Mouse (Mus musculus): ENCODE results near the gene Nsmf. TPM values are rescaled to one million over a fixed set of nuclear protein-coding genes. Genes with fewer than 3 reads are reported as not detected.

Gene Nsmf
- polyA plus RNA-seq, 1 experiment from 2014 or later = 120 TPM

DNA sequence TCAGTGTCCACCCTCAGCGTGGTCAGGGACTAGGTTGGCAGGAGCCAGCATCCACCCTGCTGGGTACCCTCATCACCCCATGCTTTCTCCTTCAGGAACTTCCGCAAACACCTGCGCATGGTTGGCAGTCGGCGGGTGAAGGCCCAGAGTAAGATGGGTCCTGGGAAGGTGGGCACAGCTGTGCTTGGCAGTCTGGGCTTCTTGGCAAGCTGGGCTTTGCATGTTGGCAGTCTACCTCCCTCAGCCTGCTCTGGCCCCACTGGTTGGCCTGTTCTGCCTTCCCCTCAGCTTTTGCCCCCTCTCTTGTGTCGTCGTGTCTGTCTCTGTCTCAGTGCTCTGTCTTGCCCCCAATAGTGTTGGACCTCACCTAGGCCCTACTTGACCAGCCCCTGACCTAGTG lies 4.8 kb downstream of the Nsmf start:
- Histone ChIP-seq H3K4me2 (replicated peaks) (no peak overlapping the region), H3K9ac (no peak overlapping the region), H3K9me3 (no peaks in the 10 kb centered on the region), H3K4me3 (no peak overlapping the region), H3K4me1 (peaks cover 14% of the 10 kb centered on the region), H3K36me3 (peaks cover 63% of the 10 kb centered on the region), H3K27me3 (replicated peaks) (no peaks in the 10 kb centered on the region), H3K27ac (no peak overlapping the region)
- no peak for ATAC-seq (ENCODE audit: low FRiP score, low read depth)
- 88% methylated on average over 7 of the region's 7 CpGs for WGBS

DNA sequence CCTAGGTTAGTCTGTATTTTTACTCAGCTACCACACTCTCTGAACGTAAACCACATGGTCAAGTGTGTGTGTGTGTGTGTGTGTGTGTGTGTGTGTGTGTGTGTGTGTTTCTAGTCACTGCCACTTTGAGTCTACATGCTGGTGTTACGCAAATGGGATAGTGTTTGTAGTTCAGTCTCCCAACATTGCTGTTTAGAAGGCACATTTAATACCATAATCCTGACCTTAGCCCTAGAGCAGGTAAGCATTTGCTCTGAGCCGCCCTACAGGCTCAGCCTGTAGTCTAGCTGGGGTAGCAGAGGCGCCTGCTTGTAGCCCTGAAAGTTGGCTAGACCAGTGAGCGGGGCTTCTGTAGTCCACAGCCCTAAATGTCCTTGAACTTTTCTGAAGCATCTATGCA lies 9.4 kb downstream of the Nsmf start:
- Histone ChIP-seq H3K9me3 (no peaks in the 10 kb centered on the region), H3K9ac (no peak overlapping the region), H3K36me3 (peaks cover 44% of the 10 kb centered on the region), H3K4me1 (no peaks in the 10 kb centered on the region), H3K27ac (no peak overlapping the region), H3K4me3 (no peak overlapping the region), H3K4me2 (replicated peaks) (no peak overlapping the region), H3K27me3 (replicated peaks) (no peaks in the 10 kb centered on the region)
- ATAC-seq (ENCODE audit: low FRiP score, low read depth) = no peak
- 98% methylated on average over 5 of the region's 5 CpGs for WGBS

DNA sequence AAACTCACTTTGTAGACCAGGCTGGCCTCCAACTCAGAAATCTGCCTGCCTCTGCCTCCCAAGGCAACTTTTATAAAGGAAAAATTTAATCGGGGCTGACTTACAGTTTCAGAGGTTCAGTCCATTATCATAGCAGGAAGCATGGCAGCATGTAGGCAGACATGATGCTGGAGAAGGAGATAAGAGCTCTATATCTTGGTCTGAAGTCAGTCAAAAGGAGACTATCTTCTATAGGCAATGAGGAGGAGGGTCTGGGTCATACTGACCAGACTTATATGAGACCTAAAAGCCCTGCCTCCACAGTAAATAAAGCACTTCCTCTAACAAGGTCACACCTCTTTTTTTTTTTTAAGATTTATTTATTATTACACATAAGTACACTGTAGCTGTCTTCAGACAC lies 10.1 kb downstream of the Nsmf start:
- Histone ChIP-seq H3K4me2 (replicated peaks) (no peak overlapping the region), H3K4me3 (no peak overlapping the region), H3K36me3 (peaks cover 39% of the 10 kb centered on the region), H3K9me3 (no peaks in the 10 kb centered on the region), H3K9ac (no peak overlapping the region), H3K27me3 (replicated peaks) (no peaks in the 10 kb centered on the region), H3K27ac (no peak overlapping the region), H3K4me1 (no peaks in the 10 kb centered on the region)
- 96% methylated on average over 1 of the region's 1 CpGs for WGBS
- no peak for ATAC-seq (ENCODE audit: low FRiP score, low read depth)

DNA sequence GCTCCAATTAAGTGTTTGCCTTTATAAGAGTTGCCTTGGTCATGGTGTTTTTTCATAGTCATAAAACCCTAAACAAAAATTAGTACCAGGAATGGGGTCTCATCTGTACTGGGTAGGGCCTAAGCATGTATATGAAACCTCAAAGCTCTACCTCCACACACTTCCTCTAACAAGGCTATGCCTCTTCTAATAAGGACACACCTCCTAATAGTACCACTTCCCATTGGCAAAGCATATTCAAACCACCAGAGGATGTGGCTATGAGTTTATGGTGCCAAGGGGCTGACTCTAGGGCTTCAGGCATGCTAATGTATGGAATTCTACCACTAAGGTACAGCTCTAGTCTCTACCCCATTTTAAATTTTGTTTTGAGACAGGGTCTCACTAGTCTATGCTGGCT lies 11.4 kb downstream of the Nsmf start:
- H3K4me3 ChIP-seq = no peak overlapping the region
- H3K9me3 ChIP-seq = no peaks in the 10 kb centered on the region
- no peaks in the 10 kb centered on the region for H3K27me3 ChIP-seq (replicated peaks)
- no peak overlapping the region for H3K9ac ChIP-seq
- H3K27ac ChIP-seq = no peak overlapping the region
- H3K4me2 ChIP-seq (replicated peaks) = no peak overlapping the region
- H3K4me1 ChIP-seq = no peaks in the 10 kb centered on the region
- ATAC-seq (ENCODE audit: low FRiP score, low read depth) = no peak
- H3K36me3 ChIP-seq = peaks cover 27% of the 10 kb centered on the region

DNA sequence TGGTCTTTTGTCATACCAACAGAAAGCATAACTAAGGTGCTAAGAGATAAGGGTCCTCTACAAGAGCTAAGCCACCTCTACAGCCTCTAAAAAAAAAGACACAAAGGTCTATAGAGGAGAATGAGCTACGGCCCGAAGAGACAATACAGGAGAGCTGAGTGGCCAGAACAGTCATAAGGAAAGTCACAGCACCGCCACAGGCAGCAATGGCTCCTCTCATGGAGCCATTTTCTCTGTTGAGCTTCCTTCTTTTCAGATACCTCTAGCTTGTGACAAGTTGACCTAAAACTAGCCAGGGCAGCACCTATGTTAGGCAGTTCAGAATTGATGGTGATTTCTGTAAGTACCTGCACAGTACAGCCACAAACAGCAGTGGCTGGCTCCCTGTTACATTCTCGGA lies 12.4 kb downstream of the Nsmf start:
- Histone ChIP-seq H3K4me3 (no peak overlapping the region), H3K36me3 (peaks cover 17% of the 10 kb centered on the region), H3K27me3 (replicated peaks) (no peaks in the 10 kb centered on the region), H3K4me2 (replicated peaks) (no peak overlapping the region), H3K27ac (no peak overlapping the region), H3K9ac (no peak overlapping the region), H3K4me1 (no peaks in the 10 kb centered on the region), H3K9me3 (no peaks in the 10 kb centered on the region)
- 86% methylated on average over 4 of the region's 4 CpGs for WGBS
- ATAC-seq (ENCODE audit: low FRiP score, low read depth) = no peak

DNA sequence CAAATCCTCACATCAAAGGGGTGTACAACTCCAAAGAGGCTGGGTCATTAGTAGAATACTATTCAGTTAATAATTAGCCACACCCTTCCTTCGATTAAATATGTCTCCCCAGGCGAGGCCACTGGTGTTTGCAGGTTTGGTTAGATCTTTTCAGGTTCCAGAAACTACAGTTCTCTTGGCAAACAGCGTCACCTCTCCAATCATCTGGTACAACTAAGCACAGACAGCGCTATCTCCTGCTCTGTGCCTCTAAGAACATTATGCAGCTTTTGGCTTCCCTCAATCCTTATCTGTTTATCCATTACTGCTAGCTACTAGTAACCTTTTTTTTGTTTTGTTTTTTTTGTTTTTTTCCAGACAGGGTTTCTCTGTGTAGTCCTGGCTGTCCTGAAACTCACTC lies 15.4 kb downstream of the Nsmf start:
- H3K36me3 ChIP-seq = no peaks in the 10 kb centered on the region
- H3K9ac ChIP-seq = no peak overlapping the region
- WGBS = 80% methylated on average over 4 of the region's 4 CpGs
- no peak overlapping the region for H3K4me2 ChIP-seq (replicated peaks)
- no peaks in the 10 kb centered on the region for H3K9me3 ChIP-seq
- no peak for ATAC-seq (ENCODE audit: low FRiP score, low read depth)
- no peaks in the 10 kb centered on the region for H3K27me3 ChIP-seq (replicated peaks)
- H3K4me1 ChIP-seq = no peaks in the 10 kb centered on the region
- no peak overlapping the region for H3K27ac ChIP-seq
- H3K4me3 ChIP-seq = no peak overlapping the region

DNA sequence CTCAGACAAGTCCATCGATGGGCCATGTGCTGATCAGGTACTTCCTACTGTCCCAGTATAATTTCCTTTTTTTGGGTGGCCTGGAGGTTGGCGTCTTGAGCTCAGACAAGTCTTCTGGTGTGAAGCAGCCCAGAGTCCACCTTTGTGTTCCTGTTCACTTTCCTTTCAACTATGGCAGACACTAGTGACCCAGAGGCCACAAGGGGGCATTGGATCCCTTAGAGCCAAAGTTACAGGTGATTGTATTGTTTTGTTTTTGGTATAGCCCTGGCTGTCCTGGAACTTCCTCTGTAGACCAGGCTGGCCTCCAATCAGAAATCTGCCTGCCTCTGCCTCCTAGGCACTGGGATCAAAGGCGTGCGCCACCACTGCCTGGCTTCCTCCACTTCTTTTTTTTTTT lies 18.2 kb downstream of the Nsmf start:
- no peak overlapping the region for H3K4me2 ChIP-seq (replicated peaks)
- ATAC-seq (ENCODE audit: low FRiP score, low read depth) = no peak
- WGBS = 92% methylated on average over 4 of the region's 4 CpGs
- no peak overlapping the region for H3K9ac ChIP-seq
- H3K4me3 ChIP-seq = no peak overlapping the region
- no peaks in the 10 kb centered on the region for H3K27me3 ChIP-seq (replicated peaks)
- no peaks in the 10 kb centered on the region for H3K36me3 ChIP-seq
- no peak overlapping the region for H3K27ac ChIP-seq
- H3K4me1 ChIP-seq = no peaks in the 10 kb centered on the region
- no peaks in the 10 kb centered on the region for H3K9me3 ChIP-seq

DNA sequence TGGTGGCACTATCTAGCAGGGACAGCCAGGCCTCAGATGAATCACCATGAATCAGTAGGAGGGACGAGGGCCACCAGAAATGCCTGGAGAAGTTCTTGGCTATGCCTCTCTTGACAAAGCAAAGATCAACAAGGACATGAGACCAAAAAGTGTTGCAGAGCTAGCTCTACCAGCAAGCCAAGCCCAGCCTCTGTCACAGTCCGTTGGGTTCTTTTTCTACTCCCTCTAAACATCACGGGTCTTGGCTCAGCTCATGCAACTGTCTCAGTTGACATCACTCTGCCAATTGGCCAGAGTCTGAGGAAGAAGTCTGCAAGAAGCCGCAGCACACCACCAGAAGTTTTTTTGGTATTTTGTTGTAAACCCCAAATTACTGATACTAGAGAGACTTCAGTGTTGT lies 21.4 kb downstream of the Nsmf start:
- Histone ChIP-seq H3K36me3 (no peaks in the 10 kb centered on the region), H3K4me3 (no peak overlapping the region), H3K27ac (no peak overlapping the region), H3K4me1 (no peaks in the 10 kb centered on the region), H3K4me2 (replicated peaks) (no peak overlapping the region), H3K27me3 (replicated peaks) (no peaks in the 10 kb centered on the region), H3K9me3 (no peaks in the 10 kb centered on the region), H3K9ac (no peak overlapping the region)
- ATAC-seq (ENCODE audit: low FRiP score, low read depth) = no peak
- 67% methylated on average over 4 of the region's 4 CpGs for WGBS

DNA sequence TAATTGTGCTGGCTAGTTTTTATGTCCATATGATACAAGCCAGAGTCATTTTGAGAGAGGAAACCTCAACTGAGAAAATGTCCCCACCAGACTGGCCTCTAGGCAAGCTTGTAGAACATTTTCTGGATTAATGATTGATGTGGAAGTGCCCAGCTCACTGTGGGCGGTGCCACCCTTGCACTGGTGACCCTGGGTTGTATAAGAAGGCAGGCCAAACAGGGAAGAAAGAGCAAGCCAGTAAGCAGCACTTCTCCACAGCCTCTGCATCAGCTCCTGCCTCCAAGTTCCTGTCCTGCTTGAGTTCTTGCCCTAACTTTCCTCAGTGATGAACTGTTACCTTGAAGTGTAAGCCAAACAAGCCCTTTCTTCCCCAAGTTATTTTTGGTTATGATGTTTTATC lies 24.8 kb downstream of the Nsmf start:
- no peaks in the 10 kb centered on the region for H3K36me3 ChIP-seq
- H3K9ac ChIP-seq = no peak overlapping the region
- WGBS = 64% methylated on average over 1 of the region's 1 CpGs
- H3K4me1 ChIP-seq = no peaks in the 10 kb centered on the region
- no peaks in the 10 kb centered on the region for H3K27me3 ChIP-seq (replicated peaks)
- H3K9me3 ChIP-seq = no peaks in the 10 kb centered on the region
- no peak for ATAC-seq (ENCODE audit: low FRiP score, low read depth)
- no peak overlapping the region for H3K4me2 ChIP-seq (replicated peaks)
- no peak overlapping the region for H3K4me3 ChIP-seq
- no peak overlapping the region for H3K27ac ChIP-seq

DNA sequence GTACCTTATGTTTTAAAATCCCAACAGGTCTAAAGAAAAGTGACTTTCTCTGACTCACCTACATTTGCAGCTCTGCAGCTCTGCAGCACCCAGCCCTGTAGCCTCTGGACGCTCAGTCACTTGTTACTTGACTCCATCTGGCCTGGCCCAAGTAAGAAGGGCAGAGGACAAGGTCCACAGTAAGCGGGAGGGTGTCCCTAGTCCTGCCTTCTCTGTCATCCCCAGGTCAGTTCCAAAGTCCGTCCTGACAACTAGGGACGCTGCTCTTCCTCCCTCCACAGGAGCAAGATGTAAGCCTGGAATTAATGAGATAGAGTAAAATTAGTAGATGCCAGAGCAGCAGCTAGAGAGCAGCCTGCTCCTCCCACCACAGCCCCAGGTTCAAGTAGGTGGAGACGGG lies 25.9 kb downstream of the Nsmf start, which contains the start of gene Entpd8:
Gene Entpd8, plus strand, starts transcription at position 229 of the 400 bp plus-strand sequence.
- no peak within 1 kb of the TSS for H3K9ac ChIP-seq
- 73% methylated on average over 5 of the region's 5 CpGs for WGBS
- H3K9me3 ChIP-seq = no peaks in the 10 kb centered on the region
- no peak within 1 kb of the TSS for H3K27ac ChIP-seq
- no peak within 1 kb of the TSS for H3K4me2 ChIP-seq (replicated peaks)
- H3K4me1 ChIP-seq = no peaks in the 10 kb centered on the region
- no peak within 1 kb of the TSS for H3K4me3 ChIP-seq
- no peaks in the 10 kb centered on the region for H3K27me3 ChIP-seq (replicated peaks)
- ATAC-seq (ENCODE audit: low FRiP score, low read depth) = no peak
- no peaks in the 10 kb centered on the region for H3K36me3 ChIP-seq

DNA sequence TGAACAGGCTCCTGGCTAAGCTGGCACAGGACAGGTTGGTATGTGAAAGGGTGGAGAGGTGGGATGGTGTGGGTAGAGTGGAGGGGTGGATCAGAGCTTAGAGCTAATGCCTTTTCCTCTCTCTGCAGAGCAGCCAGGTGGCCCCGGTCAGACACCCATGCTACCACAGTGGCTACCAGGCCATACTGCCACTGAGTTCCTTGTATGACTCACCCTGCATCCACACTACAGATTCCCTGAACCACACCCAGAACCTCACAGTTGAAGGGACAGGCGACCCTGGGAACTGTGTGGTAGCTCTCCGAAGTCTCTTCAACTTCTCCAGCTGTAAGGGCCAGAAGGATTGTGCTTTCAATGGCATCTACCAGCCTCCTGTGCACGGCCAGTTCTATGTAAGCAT lies 29.5 kb downstream of the Nsmf start:
- no peak for ATAC-seq (ENCODE audit: low FRiP score, low read depth)
- WGBS = 75% methylated on average over 4 of the region's 4 CpGs

DNA sequence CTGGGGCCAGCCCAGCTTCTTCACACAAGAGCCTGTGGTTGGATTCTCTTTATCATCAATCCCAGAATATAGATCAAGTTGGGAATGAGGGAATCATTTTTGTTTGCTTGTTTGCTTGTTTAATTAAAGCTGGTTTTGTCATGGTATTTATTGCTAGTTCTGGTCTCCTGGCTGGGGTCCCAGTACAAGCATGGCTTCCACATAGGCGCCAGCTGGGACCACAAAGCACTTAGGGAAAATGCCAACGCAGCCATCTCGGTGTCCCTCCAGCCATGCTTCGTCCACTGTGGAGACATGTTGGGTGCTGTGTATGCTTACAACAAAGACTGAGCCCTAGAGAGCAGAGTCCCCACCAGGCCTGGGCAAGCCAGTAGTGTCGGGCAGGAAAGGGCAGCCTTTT lies 31.4 kb downstream of the Nsmf start:
- Histone ChIP-seq H3K9me3 (no peaks in the 10 kb centered on the region), H3K4me3 (no peak overlapping the region), H3K4me1 (no peaks in the 10 kb centered on the region), H3K27me3 (replicated peaks) (no peaks in the 10 kb centered on the region), H3K27ac (no peak overlapping the region), H3K4me2 (replicated peaks) (no peak overlapping the region), H3K36me3 (no peaks in the 10 kb centered on the region), H3K9ac (no peak overlapping the region)
- no peak for ATAC-seq (ENCODE audit: low FRiP score, low read depth)
- WGBS = 89% methylated on average over 5 of the region's 5 CpGs

More for the DNA sequence above, 29.5 kb downstream of the Nsmf start:
- Histone ChIP-seq H3K4me1 (no peaks in the 10 kb centered on the region), H3K4me2 (replicated peaks) (no peak overlapping the region), H3K36me3 (no peaks in the 10 kb centered on the region), H3K4me3 (no peak overlapping the region), H3K9ac (no peak overlapping the region), H3K9me3 (no peaks in the 10 kb centered on the region), H3K27me3 (replicated peaks) (no peaks in the 10 kb centered on the region), H3K27ac (no peak overlapping the region)

DNA sequence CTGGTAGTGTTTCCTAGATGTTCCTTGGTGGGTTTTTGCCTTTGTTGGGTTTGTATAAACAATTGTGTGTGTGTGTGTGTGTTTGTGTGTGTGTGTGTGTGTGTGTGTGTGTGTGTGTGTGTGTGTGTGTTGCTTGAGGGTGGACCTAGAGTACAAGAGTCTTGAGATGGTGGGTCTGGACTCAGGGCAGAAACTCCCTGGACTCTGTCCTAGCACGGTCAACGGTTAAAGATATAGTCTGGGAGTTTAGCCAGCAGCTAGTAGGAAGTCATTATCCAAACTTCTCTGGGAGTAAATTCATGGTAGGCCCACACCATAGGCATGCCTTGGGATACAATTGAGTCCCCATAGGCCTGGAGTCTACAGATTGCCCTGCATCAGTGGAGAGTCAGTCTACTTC lies 33.7 kb downstream of the Nsmf start:
- H3K4me1 ChIP-seq = no peaks in the 10 kb centered on the region
- H3K4me2 ChIP-seq (replicated peaks) = no peak overlapping the region
- no peak overlapping the region for H3K27ac ChIP-seq
- 88% methylated on average over 2 of the region's 2 CpGs for WGBS
- no peak overlapping the region for H3K9ac ChIP-seq
- no peak for ATAC-seq (ENCODE audit: low FRiP score, low read depth)
- no peaks in the 10 kb centered on the region for H3K36me3 ChIP-seq
- H3K27me3 ChIP-seq (replicated peaks) = no peaks in the 10 kb centered on the region
- H3K4me3 ChIP-seq = no peak overlapping the region
- H3K9me3 ChIP-seq = no peaks in the 10 kb centered on the region

DNA sequence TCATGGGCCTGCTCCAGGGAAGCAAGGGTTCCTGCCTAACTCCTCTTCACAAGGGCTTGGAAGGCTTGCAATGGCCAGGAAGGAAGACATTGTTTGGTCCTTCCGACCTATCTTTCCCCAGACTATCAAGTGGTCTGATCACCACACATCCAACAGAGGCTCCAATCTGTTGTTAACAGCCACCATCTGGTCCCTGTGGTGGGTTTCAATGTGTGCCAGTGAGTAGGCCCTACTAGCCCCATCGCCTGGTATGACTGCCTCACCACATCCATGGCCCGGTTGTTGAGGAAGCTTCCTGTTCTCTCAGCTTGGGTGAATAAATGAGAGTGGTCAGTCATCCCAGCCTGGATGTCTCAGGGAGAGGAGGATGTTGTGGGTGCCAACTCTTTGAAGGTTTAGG lies 34.5 kb downstream of the Nsmf start:
- H3K9ac ChIP-seq = no peak overlapping the region
- no peak for ATAC-seq (ENCODE audit: low FRiP score, low read depth)
- H3K36me3 ChIP-seq = no peaks in the 10 kb centered on the region
- no peaks in the 10 kb centered on the region for H3K9me3 ChIP-seq
- WGBS = 86% methylated on average over 3 of the region's 3 CpGs
- no peaks in the 10 kb centered on the region for H3K27me3 ChIP-seq (replicated peaks)
- H3K4me3 ChIP-seq = no peak overlapping the region
- H3K4me1 ChIP-seq = no peaks in the 10 kb centered on the region
- no peak overlapping the region for H3K4me2 ChIP-seq (replicated peaks)
- H3K27ac ChIP-seq = no peak overlapping the region
